19 mouse cellular contexts compared by ENCODE assay signal in the genomic region with DNA sequence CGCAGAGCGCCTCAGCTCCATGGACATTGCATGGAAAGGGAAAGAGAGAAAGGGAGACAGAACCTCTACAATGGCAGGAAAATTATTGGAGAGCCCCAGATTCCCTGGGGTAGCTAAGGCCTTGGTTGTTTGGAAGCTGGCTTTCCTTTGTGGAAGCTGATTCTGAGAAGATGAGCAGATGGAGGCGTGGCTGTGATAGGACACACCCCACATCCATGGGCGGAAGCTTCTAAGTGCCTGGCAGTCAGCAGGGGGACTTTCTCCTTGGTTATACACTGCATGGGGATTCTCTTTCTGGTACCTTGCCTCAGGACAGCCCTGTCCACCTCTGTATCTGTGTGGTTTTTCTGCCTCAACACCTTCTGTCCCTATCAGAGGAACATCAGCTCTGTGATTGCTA. TPM values are rescaled to one million over a fixed set of nuclear protein-coding genes. Genes with fewer than 3 reads are reported as not detected.
DNase-seq lines count a peak whose midpoint lies in the region; ATAC-seq and TF ChIP-seq lines count a peak whose summit lies in the region.
"Had no signal": no experiment of that assay in that cellular context is flagged by ENCODE, and none has a peak within 500 bp of the region (broad histone marks: within the 10 kb centered on the region; RNA-seq: fewer than 3 reads in every experiment).

No protein-coding gene starts in this region.

- no peak overlapping the region for H3K4me3 ChIP-seq in ES-E14 (ENCODE audit: insufficient read depth in 1 of 2, low read depth in 1 of 2, low read length in 2 of 2, poor library complexity in 1 of 2, severe bottlenecking in 1 of 2)
- no peak overlapping the region for H3K4me3 ChIP-seq in forebrain, embryonic 10.5 days
- H3K4me3 ChIP-seq in hindbrain, embryonic 14.5 days (replicated peaks; ENCODE audit: low read length) = no peak overlapping the region
- H3K4me3 ChIP-seq: kidney, embryonic 15.5 days; limb, embryonic 15.5 days; megakaryocyte, embryonic 14.5 days; neural tube, embryonic 12.5 days had no signal

- H3K9ac ChIP-seq in ES-E14 (ENCODE audit: insufficient read depth, low read depth, low read length, poor library complexity, severe bottlenecking) = no peak overlapping the region
- no peak overlapping the region for H3K9ac ChIP-seq in hindbrain, embryonic 14.5 days
- H3K9ac ChIP-seq: kidney, embryonic 15.5 days; limb, embryonic 15.5 days; neural tube, embryonic 12.5 days had no signal

- H3K27ac ChIP-seq in ES-E14 (ENCODE audit: insufficient read depth, low read depth, low read length, poor library complexity, severe bottlenecking) = no peak overlapping the region
- H3K27ac ChIP-seq in forebrain, embryonic 10.5 days = peak overlapping the region; percentile 71
- H3K27ac ChIP-seq in hindbrain, embryonic 14.5 days = no peak overlapping the region
- H3K27ac ChIP-seq: kidney, embryonic 15.5 days; limb, embryonic 15.5 days; neural tube, embryonic 12.5 days had no signal

- H3K27me3 ChIP-seq in forebrain, embryonic 10.5 days (ENCODE audit: poor library complexity, severe bottlenecking) = no peaks in the 10 kb centered on the region
- no peaks in the 10 kb centered on the region for H3K27me3 ChIP-seq in hindbrain, embryonic 14.5 days (ENCODE audit: control insufficient read depth, insufficient read depth, low read length)
- H3K27me3 ChIP-seq: kidney, embryonic 15.5 days; limb, embryonic 15.5 days; neural tube, embryonic 12.5 days had no signal

- H3K9me3 ChIP-seq in ES-E14 (ENCODE audit: control insufficient read depth, insufficient read depth, low read depth, low read length) = no peaks in the 10 kb centered on the region
- no peaks in the 10 kb centered on the region for H3K9me3 ChIP-seq in forebrain, embryonic 10.5 days
- no peaks in the 10 kb centered on the region for H3K9me3 ChIP-seq in hindbrain, embryonic 14.5 days (ENCODE audit: control insufficient read depth, low read length)
- H3K9me3 ChIP-seq: kidney, embryonic 15.5 days; limb, embryonic 15.5 days; megakaryocyte, embryonic 14.5 days; neural tube, embryonic 12.5 days had no signal

- in situ Hi-C loops in ES-E14 (cut with MboI; ENCODE audit: low sequenced_read_pairs in 2 of 2, unreplicated experiment in 2 of 2) = no loop called here

- 61% methylated on average over 4 of the region's 4 CpGs for WGBS in forebrain, embryonic 10.5 days
- WGBS in hindbrain, embryonic 14.5 days = 65% methylated on average over 4 of the region's 4 CpGs

- intact Hi-C loops in gastrocnemius, postnatal 14 days (cut with DNase I; ENCODE audit: low total_unique reads) = no loop called here

- H3K4me1 ChIP-seq in ES-E14 (ENCODE audit: control insufficient read depth in 2 of 2, insufficient read depth in 2 of 2, low read length in 2 of 2, poor library complexity in 1 of 2) = peaks cover 0 to 9% of the 10 kb centered on the region in 2 experiments; a peak in 2 of 4 replicates
- H3K4me1 ChIP-seq in forebrain, embryonic 10.5 days = peaks cover 28% of the 10 kb centered on the region
- peaks cover 11% of the 10 kb centered on the region; the same call in 1 of the 2 replicates for H3K4me1 ChIP-seq in hindbrain, embryonic 14.5 days (replicated peaks; ENCODE audit: control insufficient read depth, insufficient read depth, low read length)

- H3K36me3 ChIP-seq in ES-E14 (ENCODE audit: control insufficient read depth, insufficient read depth, low read length, poor library complexity, severe bottlenecking) = no peaks in the 10 kb centered on the region
- H3K36me3 ChIP-seq in forebrain, embryonic 10.5 days (replicated peaks) = no peaks in the 10 kb centered on the region
- peaks cover 46% of the 10 kb centered on the region for H3K36me3 ChIP-seq in hindbrain, embryonic 14.5 days (replicated peaks; ENCODE audit: control insufficient read depth, insufficient read depth)
- H3K36me3 ChIP-seq: kidney, embryonic 15.5 days; limb, embryonic 15.5 days had no signal

- peak; percentile 60 for DNase-seq in embryo, embryonic 10 days (ENCODE audit: low spot score)
- DNase-seq in embryo, embryonic 9.5 days (ENCODE audit: extremely low spot score) = no peak
- peak; percentile 17 for DNase-seq in ES-E14 (ENCODE audit: low read depth, low spot score)
- DNase-seq in forebrain, embryonic 10.5 days (ENCODE audit: extremely low spot score, low spot score) = no peak
- DNase-seq in hindbrain, embryonic 14.5 days (ENCODE audit: low spot score) = peak; percentile 30
- no peak for DNase-seq in spleen, postnatal 10 days (ENCODE audit: low spot score in 2 of 2)
- DNase-seq in urinary bladder, postnatal 14 days (ENCODE audit: low spot score) = no peak
- no peak for DNase-seq in gastrocnemius, postnatal 14 days
- DNase-seq: adrenal gland, adult 8-10 months; cerebellum, adult 9-11 months; gastrocnemius, postnatal 36 days; lung, adult 2 months; thymus, adult 2 months had no signal

- no peak overlapping the region for H3K4me2 ChIP-seq in hindbrain, embryonic 14.5 days (replicated peaks)
- H3K4me2 ChIP-seq: kidney, embryonic 15.5 days; limb, embryonic 15.5 days; neural tube, embryonic 12.5 days had no signal

- no peak for ATAC-seq in hindbrain, embryonic 14.5 days (ENCODE audit: low FRiP score)
- ATAC-seq: Patski had no signal

TF ChIP-seq in ES-E14, 5 proteins besides CTCF, POLR2A, EP300 and RAD21:
- TF ChIP-seq ZNF384 (IDR thresholded peaks at IDR 0.05; ENCODE audit: low read depth, low read length) (no peak), HCFC1 (IDR thresholded peaks at IDR 0.05; ENCODE audit: borderline replicate concordance, insufficient read depth, low read length) (no peak), CHD2 (IDR thresholded peaks at IDR 0.05; ENCODE audit: low read depth, low read length) (no peak), MAFK (IDR thresholded peaks at IDR 0.05; ENCODE audit: insufficient read depth, low read depth, low read length) (no peak), ZC3H11A (IDR thresholded peaks at IDR 0.05; ENCODE audit: borderline replicate concordance, low read depth, low read length) (no peak)

RNA-seq across cellular contexts. Expression of gene Adcyap1r1, which starts 33.4 kb away (rescaled TPM):
- 2.0 and 5.3 TPM in 2 replicates for total RNA-seq in ES-E14 (2012; rRNA removed)
- polyA plus RNA-seq in forebrain, embryonic 10.5 days (2016; fragmentation: Nextera tagmentation; extraction: Ambion mirVana) = 3.4 and 3.9 TPM in 2 replicates
- polyA plus RNA-seq in hindbrain, embryonic 14.5 days (2014; fragmentation: Nextera tagmentation; extraction: Ambion mirVana) = 73.4 and 75.1 TPM in 2 replicates
- 1 to 10 TPM; 2.7 to 4.0 TPM for total RNA-seq in gastrocnemius, postnatal 14 days (2021)
- total RNA-seq: CH12.LX had no signal

Comparison
In these comparisons a context has a peak if more than half of its experiments do, and no peak if none do; other contexts are left out.
1. DNase-seq: peak in embryo, embryonic 10 days (single experiment), ES-E14 (single experiment) and hindbrain, embryonic 14.5 days (single experiment); none in embryo, embryonic 9.5 days (single experiment), forebrain, embryonic 10.5 days (single experiment), spleen, postnatal 10 days (0 of 2), urinary bladder, postnatal 14 days (single experiment) and gastrocnemius, postnatal 14 days (single experiment).